In the genomic region with DNA sequence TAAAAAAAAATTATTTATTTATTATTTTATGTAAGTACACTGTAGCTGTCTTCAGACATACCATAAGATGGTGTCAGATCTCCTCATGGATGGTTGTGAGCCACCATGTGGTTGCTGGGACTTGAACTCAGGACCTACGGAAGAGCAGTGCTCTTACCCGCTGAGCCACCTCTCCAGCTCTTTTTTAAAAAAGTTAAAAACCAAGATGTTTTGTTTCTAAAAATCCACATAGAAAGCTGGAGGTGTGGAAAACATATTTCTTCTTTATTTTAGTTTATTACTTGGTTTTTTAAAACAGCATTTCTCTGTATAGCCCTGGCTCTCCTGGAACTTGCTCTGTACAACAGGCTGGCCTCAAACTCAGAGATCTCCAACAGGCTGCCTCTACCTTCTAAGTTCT, we compare ENCODE assay signal across 16 mouse cellular contexts.
"Had no signal": no experiment of that assay in that cellular context is flagged by ENCODE, and none has a peak within 500 bp of the region (broad histone marks: within the 10 kb centered on the region; RNA-seq: fewer than 3 reads in every experiment).

No protein-coding gene starts in this region.

- H3K27ac ChIP-seq: neural tube, embryonic 12.5 days; neural tube, embryonic 13.5 days; neural tube, embryonic 15.5 days; stomach, embryonic 15.5 days; stomach, postnatal 0 days had no signal

- H3K9ac ChIP-seq: neural tube, embryonic 12.5 days; neural tube, embryonic 13.5 days; neural tube, embryonic 15.5 days; stomach, embryonic 15.5 days had no signal

- H3K4me2 ChIP-seq: neural tube, embryonic 12.5 days; neural tube, embryonic 13.5 days; neural tube, embryonic 15.5 days; stomach, embryonic 15.5 days had no signal

- H3K9me3 ChIP-seq: neural tube, embryonic 12.5 days; neural tube, embryonic 13.5 days; neural tube, embryonic 15.5 days; stomach, embryonic 15.5 days had no signal

- H3K36me3 ChIP-seq: neural tube, embryonic 12.5 days; neural tube, embryonic 13.5 days; neural tube, embryonic 15.5 days; stomach, embryonic 15.5 days had no signal

- H3K27me3 ChIP-seq: neural tube, embryonic 12.5 days; neural tube, embryonic 13.5 days had no signal

- H3K4me3 ChIP-seq: neural tube, embryonic 12.5 days; neural tube, embryonic 13.5 days; neural tube, embryonic 15.5 days; stomach, embryonic 15.5 days had no signal

- DNase-seq: retina, postnatal 1 day; right cerebral cortex, adult 18-20 months; right cerebral cortex, postnatal 14 days; right cerebral cortex, postnatal 25 days; right cerebral cortex, postnatal 4 days; spleen, adult 18-20 months; thymus, adult 18-20 months; thymus, adult 2 months; thymus, postnatal 14 days; thymus, postnatal 36 days; thymus, postnatal 4 days had no signal
